Mouse (Mus musculus) cerebellum, adult 18-20 months (tissue): ENCODE measurements around the gene Inpp5b.
"Not testable (repeated sequence)": the region's sequence is repeated elsewhere in the genome, so short reads cannot be mapped to it uniquely, and the experiment has no call there.

Experiments used
- DNase-seq, 2 experiments: peaks; one replicate each; pipeline ENCODE4 v3.0.0; 2021

Gene Inpp5b

DNA sequence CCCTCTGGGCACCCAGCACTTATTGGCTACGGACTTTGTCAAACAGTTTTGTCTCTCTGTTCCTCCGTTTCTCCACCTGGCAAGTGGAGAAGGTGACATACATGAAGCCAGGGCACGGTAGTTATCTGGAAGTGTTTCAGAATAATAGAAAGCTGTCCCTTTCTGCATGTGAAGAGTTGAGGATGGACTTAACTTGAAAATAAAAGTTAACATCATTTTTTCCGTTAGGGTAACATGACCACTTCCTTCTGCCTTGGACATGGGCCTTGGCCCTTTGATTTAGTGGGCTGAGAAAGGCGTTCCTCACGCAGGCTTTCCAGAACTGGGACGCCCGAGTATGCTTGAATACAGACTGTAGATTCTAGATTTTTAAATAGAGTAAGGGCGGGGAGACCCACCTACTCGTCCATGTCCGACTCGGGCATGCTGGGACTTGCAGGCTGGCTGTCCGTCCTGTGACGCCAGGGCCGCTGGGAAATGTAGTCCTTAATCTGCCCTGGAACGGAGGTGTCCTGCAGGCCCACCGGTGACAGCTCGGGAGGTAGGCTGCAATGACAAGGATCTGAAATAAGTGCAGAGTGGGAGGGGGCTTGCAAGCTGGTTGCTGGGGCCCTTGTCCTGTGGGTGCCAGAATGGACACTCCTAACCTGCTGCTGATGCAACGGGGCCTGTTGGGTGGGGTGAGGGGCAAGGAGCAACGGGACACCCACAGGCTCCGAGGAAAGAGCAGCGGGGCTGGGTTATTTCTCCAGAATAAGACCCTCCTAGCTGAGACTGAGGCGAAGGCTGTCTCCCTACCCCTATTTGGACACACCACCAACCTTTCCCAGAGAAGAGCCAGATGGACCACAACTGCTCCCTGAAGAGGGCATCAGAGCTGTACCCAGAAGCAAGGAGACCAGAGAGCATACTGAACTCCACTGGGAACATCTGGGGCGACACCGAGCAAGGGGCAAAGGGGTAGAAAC lies at the start of gene Inpp5b:
TSS of gene Inpp5b (plus strand) at position 475 of the 968 bp plus-strand sequence.
- DNase-seq, result peak; percentile 86 to 92

DNA sequence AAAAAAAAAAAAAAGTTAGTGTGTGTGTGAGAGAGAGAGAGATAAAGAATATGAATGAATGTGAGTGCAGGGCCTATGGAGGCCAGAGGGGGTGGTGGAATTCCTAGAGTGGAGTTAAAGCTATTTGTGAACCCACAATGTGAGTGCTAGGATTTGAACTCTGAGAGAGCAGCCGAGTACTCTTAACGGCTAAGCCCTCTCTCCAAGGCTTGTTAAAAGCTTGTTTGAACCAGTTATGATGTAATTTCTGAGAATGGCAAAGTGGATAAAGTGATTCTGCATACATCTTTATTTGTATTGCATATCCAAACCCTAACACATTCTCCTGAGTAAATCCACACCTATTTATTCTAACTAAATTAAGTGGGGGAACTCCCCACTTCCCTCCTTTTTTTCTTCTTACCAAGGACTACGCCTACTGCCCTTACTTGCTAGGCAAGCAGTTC lies 49.2 kb upstream of the Inpp5b start:
- no peak for DNase-seq

DNA sequence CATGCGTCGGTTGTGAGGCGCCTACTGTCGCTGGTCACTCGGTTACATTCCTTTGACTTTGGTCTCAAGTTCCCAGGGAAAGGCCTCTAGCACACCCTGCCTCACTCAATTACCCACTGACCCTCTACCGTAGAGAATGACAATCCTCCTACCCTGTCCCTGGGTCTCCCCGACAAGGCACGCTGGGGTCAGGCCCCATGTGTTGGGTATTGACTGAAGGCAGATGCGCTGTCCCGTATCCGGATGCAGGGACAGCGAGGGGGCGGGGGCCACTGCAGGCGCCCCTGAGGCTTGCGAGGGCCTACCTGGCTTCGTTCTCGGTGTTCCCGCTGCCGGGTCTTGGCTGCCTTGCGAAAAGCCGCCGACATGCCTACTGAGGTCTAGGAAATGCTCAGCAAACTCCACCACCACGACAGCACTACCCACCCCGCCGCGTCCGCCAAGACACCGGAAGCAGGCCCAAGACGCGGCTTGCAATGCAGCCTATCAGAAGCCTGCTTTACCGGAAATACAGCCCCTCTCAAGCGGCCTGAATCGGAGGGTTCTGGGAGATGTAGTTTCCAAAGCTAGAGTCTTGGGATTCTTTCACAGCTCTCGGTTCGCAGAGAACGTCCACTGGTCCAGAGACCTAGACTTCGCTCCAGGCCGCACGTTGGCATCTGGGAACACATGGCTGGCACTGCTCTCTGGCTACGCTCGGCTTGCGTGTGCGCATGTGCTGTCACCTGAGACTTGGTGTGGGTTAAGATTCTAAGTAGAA lies 48.3 kb upstream of the Inpp5b start, which contains the start of gene Utp11:
TSS of gene Utp11 (minus strand) at position 466 of the 760 bp plus-strand sequence.
- DNase-seq, result peak; percentile 85 to 89

DNA sequence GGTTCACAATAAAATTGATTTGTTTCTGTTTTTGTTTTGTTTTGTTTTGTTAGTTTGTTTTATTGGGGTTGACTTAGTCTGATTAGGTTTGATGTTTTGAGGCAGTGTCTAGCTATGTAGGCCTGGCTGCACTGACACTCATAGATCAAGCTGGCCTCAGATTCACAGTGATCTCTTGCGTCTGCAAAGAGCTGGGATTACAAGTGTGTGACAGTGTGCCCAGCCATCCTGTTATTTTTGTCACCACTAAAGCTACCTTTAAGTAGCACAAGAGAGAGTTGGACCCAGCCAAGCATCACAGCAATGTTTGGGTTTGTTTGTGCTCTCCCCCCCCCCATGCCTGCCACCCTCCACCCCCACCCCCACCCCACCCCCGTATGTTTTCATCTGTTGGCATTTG lies 47.1 kb upstream of the Inpp5b start:
- DNase-seq, result no peak

DNA sequence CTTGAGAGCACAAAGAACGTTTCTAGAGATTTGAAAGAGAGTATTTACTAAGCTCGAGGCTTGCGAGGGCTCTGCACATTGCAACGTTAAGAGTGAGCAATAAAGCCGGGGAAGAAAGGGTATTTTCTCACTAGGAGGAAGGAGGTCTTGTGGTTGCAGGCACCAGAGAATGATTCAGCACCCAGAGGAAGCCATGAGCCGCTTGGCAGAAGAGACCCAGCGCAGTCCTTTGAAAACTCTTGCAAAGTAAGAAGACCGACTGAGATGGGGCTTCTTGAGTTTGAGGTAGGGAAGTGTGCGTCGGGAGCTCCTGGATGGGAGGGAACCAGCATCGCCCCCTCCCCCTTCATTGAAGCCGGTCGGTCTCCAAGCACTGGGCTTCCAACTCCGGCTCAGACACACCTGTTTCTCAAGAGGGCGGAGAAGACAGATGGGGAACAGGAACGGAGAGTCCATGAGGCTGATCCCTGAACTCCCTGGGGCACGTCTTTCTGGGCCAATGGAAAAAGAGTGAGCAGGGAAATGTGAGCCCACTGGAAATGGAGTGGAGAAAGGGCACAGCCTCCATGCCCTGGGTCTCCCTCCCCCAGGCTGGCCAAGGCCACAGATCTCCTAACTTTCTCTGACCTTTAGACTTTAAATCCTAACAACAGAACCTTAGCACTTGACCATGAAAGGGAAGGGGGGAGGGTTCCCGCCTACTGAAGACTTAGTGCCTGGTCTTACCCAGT lies 45.7 kb upstream of the Inpp5b start:
- DNase-seq, result no peak

DNA sequence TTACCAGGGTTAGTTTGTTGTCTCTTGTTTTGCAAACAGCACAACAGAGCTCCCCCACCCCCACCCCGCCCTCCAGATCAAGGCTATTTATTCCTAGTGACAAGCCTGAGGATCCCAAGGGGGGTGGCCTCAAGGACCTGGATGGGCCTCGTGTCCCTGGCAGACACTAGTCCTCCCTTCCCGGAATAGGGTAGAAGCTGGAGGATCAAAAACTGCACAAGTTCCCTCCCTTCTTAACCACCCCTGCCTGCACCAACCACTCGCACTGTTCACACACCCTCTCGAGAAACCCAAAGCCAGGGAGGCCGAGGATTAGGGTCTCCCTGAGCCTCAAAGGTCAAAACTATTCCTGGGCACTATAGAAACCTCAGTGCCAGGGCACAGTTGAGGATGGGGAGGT lies 41.9 kb upstream of the Inpp5b start:
- no peak for DNase-seq

DNA sequence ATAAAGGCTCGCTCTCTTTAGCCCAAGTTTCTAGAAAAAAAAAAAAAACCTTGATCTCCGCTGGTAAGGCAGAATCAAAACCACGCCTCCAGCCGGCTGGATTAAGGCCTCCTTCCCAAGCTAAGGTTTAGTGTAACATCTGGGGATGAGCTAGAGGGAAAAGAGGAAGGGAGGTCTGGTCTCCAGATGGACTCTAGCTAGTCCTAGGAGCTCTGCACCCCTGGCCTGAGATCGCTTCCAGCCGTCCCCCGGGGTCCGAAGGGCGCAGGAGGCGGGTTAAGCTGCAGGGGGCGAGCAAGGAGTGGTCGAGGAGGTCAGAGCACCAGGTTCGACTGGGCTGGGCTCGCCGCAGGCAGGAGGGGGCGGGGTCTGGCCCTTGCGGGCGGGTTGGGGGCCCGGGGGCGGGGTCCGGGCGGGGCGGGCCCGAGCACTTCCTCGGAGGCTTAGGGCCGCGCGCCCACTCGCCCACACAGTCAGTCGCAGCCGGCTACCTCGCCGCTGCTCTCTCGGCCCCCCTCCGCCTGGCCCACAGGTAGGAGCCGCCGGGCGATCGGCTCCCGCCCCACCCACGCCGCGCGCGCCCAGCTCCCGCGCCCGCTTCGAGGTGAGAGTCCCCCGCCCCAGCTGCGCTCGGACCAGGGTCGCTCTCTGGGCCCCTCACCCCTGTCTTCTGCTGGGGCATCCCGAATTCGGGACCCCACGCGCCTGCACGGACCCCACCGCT lies 41.2 kb upstream of the Inpp5b start, which contains the start of gene Fhl3:
TSS of gene Fhl3 (plus strand) at position 454 of the 724 bp plus-strand sequence.
- no peak for DNase-seq

DNA sequence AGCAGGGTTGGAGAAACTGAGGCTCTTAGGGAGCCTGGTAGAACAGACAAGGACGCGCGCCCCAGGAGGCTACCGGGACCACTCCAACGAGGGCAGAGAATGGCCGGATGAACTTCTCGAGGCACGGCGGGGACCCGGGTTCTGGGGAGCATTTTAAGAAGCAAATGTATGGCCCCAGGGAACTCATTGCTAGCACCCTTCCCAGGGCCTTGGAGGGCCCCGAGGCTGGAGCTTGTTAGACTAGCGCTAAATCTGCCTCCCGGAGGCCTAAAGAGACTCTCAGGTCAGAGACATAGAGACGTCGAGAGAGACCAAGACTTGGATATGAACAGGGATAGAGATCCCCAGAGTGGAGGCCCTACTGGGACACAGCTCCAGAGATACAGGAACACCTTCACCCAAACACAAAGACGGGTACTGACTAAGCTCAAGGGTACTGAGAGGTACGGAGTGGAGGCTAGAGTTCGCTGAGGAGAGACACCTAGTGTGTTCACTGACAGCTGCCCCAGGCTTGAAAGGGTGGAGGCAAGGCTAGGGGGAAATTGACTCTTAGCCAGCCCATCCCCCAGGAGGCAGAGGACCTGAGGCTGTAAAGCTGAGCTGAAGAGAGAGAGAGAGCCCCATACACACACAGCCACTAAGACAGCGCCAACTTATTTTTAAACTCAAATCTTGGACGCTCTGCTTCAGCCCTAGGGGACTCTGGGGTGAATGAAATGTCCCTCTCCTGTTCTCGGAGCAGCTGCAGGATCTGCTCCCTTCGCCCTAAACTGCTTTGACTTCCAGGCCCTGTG lies 40.4 kb upstream of the Inpp5b start:
- DNase-seq, result no peak

DNA sequence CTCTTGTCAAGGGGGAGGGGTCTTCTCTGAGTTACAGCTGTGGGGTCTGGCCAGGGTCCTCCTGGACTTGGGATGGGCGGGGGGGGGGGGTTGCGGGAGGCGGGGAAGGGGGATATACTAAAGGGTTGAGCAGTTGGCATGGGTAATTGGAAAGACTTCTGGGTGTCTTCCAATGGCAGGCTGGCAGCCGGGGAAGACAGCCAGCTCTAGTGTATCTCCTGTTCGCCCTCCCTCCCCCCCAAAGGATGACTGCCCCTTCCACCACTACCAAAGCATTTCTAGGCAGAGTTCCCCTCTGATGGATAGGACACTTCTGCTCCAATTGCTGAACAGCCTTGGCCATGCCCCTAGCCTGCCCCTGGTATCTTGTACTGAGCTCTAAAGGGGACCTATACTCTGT lies 39.7 kb upstream of the Inpp5b start:
- DNase-seq, result no peak

DNA sequence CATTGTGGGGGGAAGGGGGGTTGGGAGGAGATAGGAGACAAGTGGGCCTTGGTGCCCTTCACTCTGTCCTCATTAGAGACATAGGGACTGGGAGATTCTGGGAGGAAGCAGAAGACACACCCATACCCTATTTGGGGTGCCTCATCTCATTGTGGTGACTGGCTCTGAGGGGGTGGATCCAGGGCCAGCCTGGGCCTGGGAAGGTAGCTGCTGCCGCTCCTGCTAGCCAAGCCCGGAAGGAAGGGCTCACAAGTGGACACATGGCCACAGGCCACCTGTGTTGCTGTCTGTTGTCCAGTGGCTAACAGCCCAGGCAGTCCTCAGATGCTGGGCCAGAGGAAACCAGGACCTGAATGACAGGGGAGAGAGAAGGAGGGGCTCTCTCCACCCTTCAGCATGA lies 38.2 kb upstream of the Inpp5b start:
- no peak for DNase-seq

DNA sequence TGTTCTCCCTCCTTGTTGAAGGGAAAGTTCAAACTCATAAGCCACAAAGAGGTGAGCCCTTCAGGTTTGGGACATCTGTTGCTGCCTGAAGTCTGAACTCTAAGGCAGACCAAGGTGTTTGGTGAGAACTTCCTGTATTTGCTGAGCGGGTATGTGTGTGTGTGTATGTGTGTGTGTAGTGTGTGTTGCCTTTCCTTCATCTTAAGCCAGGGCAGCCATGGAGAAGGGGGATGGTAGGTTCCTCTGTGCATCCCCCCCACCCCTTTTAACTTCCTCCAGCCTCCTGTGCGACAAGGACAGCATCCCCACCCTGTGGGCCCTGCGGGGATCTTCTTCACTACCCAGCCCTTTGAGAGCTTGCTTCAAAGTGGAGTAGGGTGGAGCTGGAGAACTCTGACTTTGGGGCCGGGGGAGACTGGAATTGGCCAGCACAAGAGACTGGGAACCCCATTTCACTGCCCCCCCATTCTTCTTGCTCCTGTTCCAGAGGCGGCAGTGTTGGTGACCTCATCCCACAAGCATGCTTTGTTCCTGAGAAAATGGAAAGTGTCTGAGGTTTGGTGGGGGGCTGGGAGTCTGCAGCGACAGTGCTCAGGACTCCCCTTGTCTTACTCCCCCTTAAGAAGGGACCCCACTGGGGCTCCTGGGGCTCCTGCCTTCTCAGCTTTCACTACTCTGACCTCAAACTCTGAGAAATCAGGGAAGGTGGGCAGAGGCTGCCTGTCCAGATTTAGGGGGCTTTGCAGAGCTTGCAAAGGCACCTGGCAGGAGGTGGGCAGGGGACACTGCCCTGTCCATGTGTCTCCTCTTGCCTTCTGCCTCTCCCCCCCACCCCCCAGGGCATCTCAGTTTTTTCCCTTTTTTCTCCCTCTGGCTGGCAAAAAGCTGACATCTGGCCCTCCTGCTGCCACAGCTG lies 37.5 kb upstream of the Inpp5b start:
- no peak for DNase-seq

DNA sequence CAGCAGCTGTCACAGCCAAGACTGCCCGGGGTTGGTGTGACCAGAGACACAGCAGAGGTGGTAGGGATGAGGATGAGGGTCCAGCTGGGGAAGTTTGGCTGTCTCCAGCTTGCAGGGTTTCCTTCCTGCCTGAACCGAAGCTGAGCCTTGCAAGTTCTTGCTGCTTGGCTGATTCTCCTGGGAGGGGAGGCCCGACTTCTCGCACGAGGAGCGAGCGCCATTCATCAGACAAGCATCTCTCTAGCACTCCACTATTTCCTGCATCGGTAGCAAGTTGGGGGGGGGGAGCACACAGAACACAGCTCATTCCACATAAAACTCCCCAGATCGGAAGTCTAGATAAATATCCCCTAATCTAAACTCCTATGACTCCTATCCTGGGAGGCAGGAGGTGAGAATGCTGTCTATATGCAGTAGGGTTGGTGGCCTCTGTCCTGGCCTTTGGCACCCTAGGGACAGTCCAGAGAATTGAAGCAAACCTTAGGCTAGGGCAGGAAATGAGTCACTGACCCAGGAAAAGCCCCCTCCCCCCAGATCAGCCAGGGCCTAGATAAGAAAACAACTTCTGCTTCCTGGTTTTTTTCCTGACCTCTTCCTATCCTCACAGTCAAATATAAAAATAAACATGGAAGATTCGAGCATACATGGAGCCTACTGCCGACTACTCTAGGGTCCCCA lies 36.7 kb upstream of the Inpp5b start:
- no peak for DNase-seq

DNA sequence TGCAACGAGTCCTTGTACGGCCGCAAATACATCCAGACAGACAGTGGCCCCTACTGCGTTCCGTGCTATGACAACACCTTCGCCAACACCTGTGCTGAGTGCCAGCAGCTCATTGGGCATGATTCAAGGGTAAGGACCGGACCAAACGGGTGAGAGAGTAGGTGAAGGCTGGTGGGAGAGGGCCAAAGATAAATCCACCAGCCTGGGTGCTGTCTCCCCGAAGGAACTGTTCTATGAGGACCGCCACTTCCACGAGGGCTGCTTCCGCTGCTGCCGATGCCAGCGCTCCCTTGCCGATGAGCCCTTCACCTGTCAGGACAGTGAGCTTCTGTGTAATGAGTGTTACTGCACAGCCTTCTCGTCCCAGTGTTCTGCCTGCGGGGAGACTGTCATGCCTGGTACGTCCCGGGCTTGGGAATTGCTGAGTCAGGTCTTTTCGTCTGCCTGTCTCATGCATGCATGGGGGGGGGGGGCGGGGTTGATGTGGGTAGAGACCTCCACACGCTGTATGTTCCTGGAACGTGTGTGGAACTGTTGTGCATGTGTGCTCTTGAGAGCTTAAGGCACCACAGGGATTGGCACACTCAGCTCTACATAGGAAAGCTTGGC lies 35.9 kb upstream of the Inpp5b start:
- no peak for DNase-seq

DNA sequence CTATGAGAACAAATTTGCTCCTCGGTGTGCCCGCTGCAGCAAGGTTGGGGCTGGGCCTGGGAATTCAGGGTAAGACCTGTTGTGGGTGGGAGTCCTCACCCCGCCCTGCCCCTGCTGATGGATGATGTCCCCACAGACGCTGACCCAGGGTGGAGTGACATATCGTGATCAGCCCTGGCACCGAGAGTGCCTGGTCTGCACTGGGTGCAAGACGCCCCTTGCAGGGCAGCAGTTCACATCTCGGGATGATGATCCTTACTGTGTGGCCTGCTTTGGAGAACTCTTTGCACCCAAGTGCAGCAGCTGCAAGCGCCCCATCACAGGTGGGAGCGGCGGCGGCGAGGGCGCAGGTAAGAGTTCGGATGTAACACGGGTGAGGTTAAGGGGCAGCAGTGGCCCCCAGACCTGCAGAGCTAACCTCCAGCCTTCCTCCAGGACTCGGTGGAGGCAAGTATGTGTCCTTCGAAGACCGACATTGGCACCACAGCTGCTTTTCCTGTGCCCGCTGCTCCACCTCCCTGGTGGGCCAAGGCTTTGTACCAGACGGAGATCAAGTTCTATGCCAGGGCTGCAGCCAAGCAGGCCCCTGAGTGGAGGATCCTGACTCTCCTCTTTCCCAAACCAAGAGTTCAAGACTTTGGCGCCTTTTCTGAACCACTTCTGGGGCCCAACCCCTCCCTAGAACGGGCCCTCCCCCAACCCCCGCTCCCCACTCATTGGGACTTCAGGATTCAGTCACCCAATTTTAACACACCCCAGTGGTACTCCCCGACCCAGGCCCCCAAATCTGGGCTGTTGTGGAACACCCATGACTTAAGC lies 34.1 kb upstream of the Inpp5b start:
- DNase-seq, result not testable (repeated sequence)

DNA sequence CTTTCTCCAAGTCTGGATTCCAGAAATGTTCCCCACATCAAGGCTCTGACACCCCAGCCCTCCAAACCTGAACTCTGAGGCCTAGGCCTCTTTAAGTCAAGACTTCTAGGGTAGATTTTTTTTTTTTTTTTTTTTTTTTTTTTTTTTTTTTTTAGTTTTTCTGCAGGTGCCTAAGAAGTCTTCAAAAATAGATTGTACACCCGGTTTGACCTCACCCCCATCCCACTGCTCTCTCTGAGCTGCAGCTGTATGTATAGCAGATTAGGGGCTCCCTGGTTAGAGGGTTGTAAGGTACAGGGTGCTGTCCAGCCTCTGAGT lies 33.5 kb upstream of the Inpp5b start:
- DNase-seq, result not testable (repeated sequence)

DNA sequence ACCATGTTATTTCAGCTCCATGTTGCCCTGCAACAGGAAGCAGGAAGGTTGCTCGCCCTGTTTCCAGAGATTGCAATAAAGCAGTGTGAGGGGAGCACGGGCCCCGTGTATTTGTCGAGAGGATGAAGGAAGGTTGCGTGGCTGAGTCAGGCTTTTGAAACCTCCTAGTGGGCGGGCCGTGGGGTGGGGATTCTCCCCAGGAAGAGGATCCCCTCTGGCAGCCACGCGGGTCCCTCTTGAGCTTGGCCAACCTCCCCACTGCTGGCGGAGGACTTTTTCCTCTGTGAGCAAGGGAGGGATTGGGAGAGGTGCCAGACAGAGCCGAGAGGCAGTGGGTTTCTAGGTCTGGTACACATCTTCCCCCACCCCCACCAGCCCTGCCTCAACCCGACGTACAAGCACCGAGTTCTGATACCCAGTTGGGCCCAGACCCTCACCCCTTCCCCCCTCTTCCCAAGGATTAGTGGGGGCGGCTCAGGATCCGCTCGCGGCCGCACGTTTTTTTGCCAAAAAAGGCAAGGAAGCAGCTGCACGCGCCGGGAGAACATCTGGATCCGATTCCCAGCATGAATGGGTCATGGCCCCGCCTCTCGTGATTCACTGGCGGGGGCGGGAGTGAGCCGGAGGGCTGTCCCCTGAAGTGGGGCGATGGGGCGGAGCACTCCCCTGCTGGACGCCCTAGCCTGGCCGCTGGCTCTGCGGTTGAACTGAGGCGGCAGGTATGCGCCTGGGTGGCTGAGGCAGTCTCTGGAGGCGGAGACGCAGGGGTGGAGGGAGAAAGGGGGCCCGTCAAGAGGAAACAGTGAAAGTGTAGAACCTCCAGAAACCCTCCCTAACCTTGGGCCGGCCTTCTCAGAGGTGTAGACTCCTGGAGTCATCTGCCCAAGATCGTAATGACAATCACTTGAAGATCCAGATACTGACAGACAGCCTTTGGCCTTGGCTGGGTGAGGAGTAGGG lies 32.9 kb upstream of the Inpp5b start:
- DNase-seq, result peak; percentile 15 to 27

DNA sequence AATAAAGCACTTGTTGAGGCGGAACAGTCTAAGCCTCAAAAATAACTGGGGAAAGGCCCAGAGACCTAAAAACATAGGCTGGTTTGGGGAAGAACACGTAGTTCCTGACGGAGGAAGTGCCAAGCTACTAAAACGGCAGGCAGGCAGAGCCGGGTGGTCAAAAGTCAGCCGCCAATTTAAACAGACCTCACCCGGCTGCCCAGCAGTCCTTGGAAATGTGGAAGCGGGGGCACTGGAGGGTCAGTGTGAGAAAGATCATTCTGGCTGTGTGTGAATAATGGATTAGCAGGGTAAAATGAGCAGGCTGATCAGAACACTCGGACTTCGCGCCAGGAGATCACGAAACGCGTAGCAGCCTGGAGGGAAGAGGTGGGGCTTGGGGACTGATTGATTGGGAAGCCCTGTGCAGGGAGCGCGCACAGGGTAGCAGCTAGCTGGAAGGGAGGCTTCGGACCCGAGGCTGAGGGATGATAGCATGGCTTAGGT lies 31.6 kb upstream of the Inpp5b start:
- DNase-seq, result no peak
